Mouse (Mus musculus) fibroblast of lung, adult 2 months (primary cell): Measurements from ENCODE around the gene Dnase1l3.

Experiments used
- DNase-seq: peaks from one replicate; pipeline ENCODE4 v3.0.0-alpha.2; 2011; ENCODE audit warnings: low read depth

Gene Dnase1l3

DNA sequence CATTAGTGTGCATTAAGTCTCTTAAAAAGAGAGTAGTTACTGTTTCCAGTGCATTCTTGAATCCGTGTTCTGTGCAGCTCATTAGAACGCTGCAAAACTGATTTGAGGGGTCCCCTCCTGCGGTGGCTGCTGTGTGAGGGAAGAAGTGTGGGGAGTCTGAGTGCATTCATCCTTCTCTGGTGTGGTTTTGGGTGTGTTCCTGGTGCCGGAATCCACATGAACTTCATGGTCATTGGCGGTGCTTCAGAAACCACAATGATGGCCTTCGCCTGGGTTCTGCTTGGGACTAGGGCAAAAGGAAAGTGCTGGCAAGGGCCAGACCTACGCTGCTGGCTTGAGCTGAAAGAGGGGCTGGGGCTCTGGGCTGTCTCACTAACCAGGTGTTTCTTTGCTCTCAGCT, 60.2 kb downstream of the Dnase1l3 start:
- peak; percentile 72 for DNase-seq

- no peak for DNase-seq
Measured at GRCm38 (mm10) chr14:7932151-7932550, 62.2 kb downstream of the Dnase1l3 start.

DNA sequence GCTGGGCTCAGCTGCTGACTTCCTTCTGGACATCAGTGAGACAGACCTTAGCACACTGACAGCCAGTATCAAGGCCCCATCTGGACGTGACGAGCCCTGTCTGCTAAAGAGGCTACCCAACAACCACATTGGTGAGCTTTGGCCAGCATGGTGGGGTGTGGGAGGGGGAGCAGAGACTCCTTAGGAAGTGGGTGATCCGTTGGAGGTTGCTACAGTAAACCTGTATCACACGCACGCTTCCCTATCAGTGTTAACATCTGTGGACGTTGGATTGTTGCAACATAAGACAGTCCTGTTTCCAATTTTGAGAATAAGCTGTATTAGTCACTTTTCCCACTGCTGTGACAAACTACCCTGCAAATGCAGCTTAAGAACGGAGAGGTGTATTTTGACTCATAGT, 65.3 kb downstream of the Dnase1l3 start:
- DNase-seq, result no peak

DNA sequence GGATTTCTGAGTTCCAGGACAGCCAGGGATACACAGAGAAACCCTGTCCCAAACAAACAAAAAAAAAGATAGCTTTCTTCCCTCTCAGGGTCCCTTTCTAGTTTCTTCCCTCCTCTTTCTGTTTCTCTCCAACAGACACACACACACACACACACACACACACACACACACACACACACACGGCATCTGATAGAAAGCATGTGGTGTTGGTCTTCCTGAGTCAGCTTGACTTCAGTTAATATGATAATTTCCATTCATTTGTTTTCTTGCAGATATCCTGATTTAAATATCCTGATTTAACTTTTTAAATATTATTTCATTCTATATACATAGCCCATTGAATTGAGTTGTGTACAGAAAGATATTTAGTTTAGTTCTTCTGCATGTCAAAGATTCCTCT, 66.0 kb downstream of the Dnase1l3 start:
- DNase-seq, result no peak

DNA sequence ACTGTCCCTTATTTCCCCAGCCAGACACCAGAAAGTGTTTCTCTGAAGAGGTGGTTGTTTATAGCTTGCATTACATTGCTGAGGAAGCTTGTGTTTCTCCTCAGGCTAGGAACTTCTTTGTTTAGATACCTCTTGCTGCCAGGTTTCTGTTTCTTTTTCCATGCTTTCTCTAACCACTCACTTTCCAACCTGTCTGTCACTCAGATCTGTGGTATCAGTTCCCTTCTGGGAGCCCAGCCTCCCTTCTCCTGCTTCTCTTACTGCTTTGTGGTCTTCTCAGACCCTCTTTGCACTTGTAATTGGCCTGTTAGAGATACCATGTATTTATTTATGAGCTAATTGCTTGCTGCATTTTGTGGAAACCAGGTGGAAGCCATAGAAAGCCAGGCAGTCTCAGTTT, 70.7 kb downstream of the Dnase1l3 start:
- no peak for DNase-seq

DNA sequence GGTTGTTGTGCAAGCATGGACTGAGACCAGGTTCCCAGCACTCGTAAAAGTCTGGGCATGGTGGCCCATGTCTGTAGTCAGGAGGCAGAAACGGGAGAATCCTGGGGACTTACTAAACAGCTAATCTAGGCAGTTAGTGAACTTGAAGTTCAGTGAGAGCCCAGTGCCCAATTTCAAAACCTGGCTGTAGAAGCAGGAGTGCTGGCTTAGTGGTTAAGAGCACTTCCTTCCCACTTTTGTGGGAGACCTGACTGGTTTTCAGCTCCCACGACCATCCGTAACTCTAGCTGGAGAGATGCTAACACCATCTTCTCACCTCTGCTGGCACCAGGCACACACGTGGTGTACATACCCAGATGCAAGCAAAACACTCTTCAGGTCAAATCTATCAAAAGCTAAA, 72.9 kb downstream of the Dnase1l3 start:
- DNase-seq, result no peak

- DNase-seq, result no peak
Measured at GRCm38 (mm10) chr14:7919921-7920320, 74.5 kb downstream of the Dnase1l3 start.

GRCm38 (mm10) chr14:7919309-7919708, 75.1 kb downstream of the Dnase1l3 start:
- no peak for DNase-seq

DNA sequence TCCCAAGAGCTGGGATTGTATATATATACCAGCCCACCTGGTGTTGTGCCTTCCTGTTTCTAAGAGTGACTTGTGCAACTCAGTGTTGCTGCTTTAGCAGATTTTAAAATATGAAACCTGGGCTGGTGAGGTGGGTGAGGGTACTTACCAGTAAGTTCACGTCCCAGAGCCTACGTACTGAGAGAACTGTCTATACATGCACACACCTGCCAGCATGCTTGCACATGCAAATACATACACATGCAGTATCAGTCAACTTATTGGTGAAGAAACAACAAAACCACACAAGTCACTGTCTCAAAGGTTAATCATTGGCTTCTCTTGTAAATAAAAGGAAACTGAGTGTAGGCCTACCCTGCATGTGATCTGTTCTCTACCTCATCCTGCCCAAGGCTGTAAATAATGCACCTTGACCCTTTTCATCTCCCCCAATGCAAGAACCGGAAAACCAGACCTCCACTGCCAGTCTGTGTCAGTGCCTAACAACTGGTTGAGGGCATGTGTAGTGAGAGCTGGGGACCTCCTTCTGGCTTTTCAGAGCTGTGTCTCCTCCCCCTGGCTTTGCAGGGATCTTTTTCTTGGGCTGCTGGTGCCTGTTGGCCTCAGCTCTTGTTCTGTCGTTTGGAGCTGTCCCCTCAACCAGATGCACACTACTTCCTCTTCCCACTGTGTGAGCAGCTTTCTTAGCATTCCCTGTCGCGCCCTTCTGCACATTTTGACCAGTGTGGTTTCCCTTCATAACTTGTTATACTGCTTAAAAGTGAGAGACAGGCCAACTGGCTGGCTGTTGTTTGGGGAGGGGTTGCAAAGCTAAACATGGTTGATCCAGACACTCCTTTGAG, 76.0 kb downstream of the Dnase1l3 start:
- no peak for DNase-seq
